8 mouse cellular contexts compared by ENCODE assay signal in genomic region chr4:46689397-46690022, GRCm38 (mm10). TPM values are rescaled to one million over a fixed set of nuclear protein-coding genes. Genes with fewer than 3 reads are reported as not detected.
A peak's percentile ranks its signal among the peaks of the same experiment; 100 is the strongest.
DNase-seq lines count a peak whose midpoint lies in the region; ATAC-seq and TF ChIP-seq lines count a peak whose summit lies in the region.

No protein-coding gene starts in this region.

- no peak for TF ChIP-seq POLR2A in liver, adult 2 months (IDR thresholded peaks at IDR 0.05; ENCODE audit: extremely low read depth, insufficient read depth, low read length)

- no peaks in the 10 kb centered on the region for H3K4me1 ChIP-seq in embryonic facial prominence, embryonic 10.5 days
- no peaks in the 10 kb centered on the region for H3K4me1 ChIP-seq in kidney, embryonic 16.5 days (ENCODE audit: insufficient read depth, low read length)
- no peaks in the 10 kb centered on the region for H3K4me1 ChIP-seq in liver, adult 2 months (ENCODE audit: control insufficient read depth, insufficient read depth, low read length)

- no peak overlapping the region for H3K4me3 ChIP-seq in embryonic facial prominence, embryonic 10.5 days
- no peak overlapping the region for H3K4me3 ChIP-seq in kidney, embryonic 16.5 days (ENCODE audit: low read length)
- no peak overlapping the region for H3K4me3 ChIP-seq in liver, adult 2 months (ENCODE audit: insufficient read depth, low read depth, low read length)

- H3K27me3 ChIP-seq in embryonic facial prominence, embryonic 10.5 days (replicated peaks; ENCODE audit: low read depth, poor library complexity, severe bottlenecking) = 0 out of 2 replicates have a peak, but pooled peaks cover 9% of the 10 kb centered on the region
- peaks cover 3% of the 10 kb centered on the region; the same call in 1 of the 2 replicates for H3K27me3 ChIP-seq in kidney, embryonic 16.5 days (ENCODE audit: insufficient read depth, low read length)
- H3K27me3 ChIP-seq in liver, adult 2 months (ENCODE audit: control insufficient read depth, insufficient read depth, low read length) = no peaks in the 10 kb centered on the region
- H3K27me3 ChIP-seq in splenic B cell, adult 2 months (ENCODE audit: control insufficient read depth, insufficient read depth, low read length, poor library complexity, severe bottlenecking) = no peaks in the 10 kb centered on the region

- ATAC-seq in kidney, embryonic 16.5 days (ENCODE audit: low FRiP score, low TSS enrichment) = peak; percentile 70

- no peaks in the 10 kb centered on the region for H3K36me3 ChIP-seq in embryonic facial prominence, embryonic 10.5 days (replicated peaks)
- H3K36me3 ChIP-seq in kidney, embryonic 16.5 days (ENCODE audit: insufficient read depth, low read length) = no peaks in the 10 kb centered on the region
- H3K36me3 ChIP-seq in liver, adult 2 months (ENCODE audit: control insufficient read depth, insufficient read depth, low read length) = no peaks in the 10 kb centered on the region
- no peaks in the 10 kb centered on the region for H3K36me3 ChIP-seq in splenic B cell, adult 2 months (ENCODE audit: control insufficient read depth, insufficient read depth, low read length, poor library complexity, severe bottlenecking)

- no peak overlapping the region for H3K9ac ChIP-seq in kidney, embryonic 16.5 days (replicated peaks; ENCODE audit: low read length)
- H3K9ac ChIP-seq in liver, adult 2 months (ENCODE audit: low read depth, low read length) = no peak overlapping the region

- DNase-seq in A20 (ENCODE audit: low read depth, low spot score) = peak; percentile 62
- DNase-seq in adrenal gland, postnatal 25 days = peak; percentile 65
- peak; percentile 76 for DNase-seq in embryonic facial prominence, embryonic 10.5 days (ENCODE audit: low spot score)
- DNase-seq in heart, adult 9 months (ENCODE audit: low spot score in 2 of 2) = peak; percentile 25 to 60
- peak; percentile 28 for DNase-seq in liver, adult 2 months (ENCODE audit: extremely low read depth, low read depth, low spot score)
- DNase-seq in neural tube, embryonic 10.5 days (ENCODE audit: extremely low spot score, low spot score) = peak; percentile 77
- DNase-seq in splenic B cell, adult 2 months (ENCODE audit: low read depth, low spot score) = peak; percentile 82

- no peaks in the 10 kb centered on the region for H3K79me2 ChIP-seq in liver, adult 2 months (ENCODE audit: control insufficient read depth, insufficient read depth, low read length)

- 46% methylated on average over 15 of the region's 15 CpGs for WGBS in embryonic facial prominence, embryonic 10.5 days
- WGBS in kidney, embryonic 16.5 days = 42% methylated on average over 15 of the region's 15 CpGs
- 49% methylated on average over 15 of the region's 15 CpGs for WGBS in liver, adult 2 months

- peak; percentile 96 for TF ChIP-seq CTCF in liver, adult 2 months (IDR thresholded peaks at IDR 0.05; ENCODE audit: low read depth, low read length)

- H3K27ac ChIP-seq in embryonic facial prominence, embryonic 10.5 days (replicated peaks) = no peak overlapping the region
- no peak overlapping the region for H3K27ac ChIP-seq in kidney, embryonic 16.5 days (ENCODE audit: low read length)
- no peak overlapping the region for H3K27ac ChIP-seq in liver, adult 2 months (replicated peaks; ENCODE audit: insufficient read depth, low read depth, low read length)

- no peaks in the 10 kb centered on the region for H3K9me3 ChIP-seq in embryonic facial prominence, embryonic 10.5 days
- H3K9me3 ChIP-seq in kidney, embryonic 16.5 days (ENCODE audit: low read length) = peaks cover 3% of the 10 kb centered on the region; the same call in 1 of the 2 replicates

- H3K4me2 ChIP-seq in kidney, embryonic 16.5 days (replicated peaks; ENCODE audit: low read depth, low read length) = no peak overlapping the region

RNA-seq across cellular contexts. Expression of gene Tbc1d2, which starts 39.5 kb away (rescaled TPM):
- total RNA-seq in adrenal gland, postnatal 25 days (2021) = 2.1 and 2.9 TPM in 2 replicates
- 2.3 TPM in 2 replicates for polyA plus RNA-seq in embryonic facial prominence, embryonic 10.5 days (2016; fragmentation: Nextera tagmentation; extraction: Ambion mirVana)
- 3.4 and 3.7 TPM in 2 replicates for polyA plus RNA-seq in kidney, embryonic 16.5 days (2015; fragmentation: Nextera tagmentation; extraction: Ambion mirVana)
- 0.40 and 0.55 TPM in 2 replicates for total RNA-seq in liver, adult 2 months (2014; rRNA removed)
- polyA plus RNA-seq in liver, adult 2 months (2012; rRNA removed) = 0.94 and 1.3 TPM in 2 replicates

Comparison
In these comparisons a context has a peak if more than half of its experiments do, and no peak if none do; other contexts are left out.
1. DNase-seq: peak in every context shown above with its lines; median percentile 82 in splenic B cell, adult 2 months; 77 in neural tube, embryonic 10.5 days; 76 in embryonic facial prominence, embryonic 10.5 days; 65 in adrenal gland, postnatal 25 days; 62 in A20; 42 in heart, adult 9 months; 28 in liver, adult 2 months.